Mouse (Mus musculus): Measurements from ENCODE around the gene Rheb. TPM values are rescaled to one million over a fixed set of nuclear protein-coding genes. Genes with fewer than 3 reads are reported as not detected.
"Not testable (repeated sequence)": the region's sequence is repeated elsewhere in the genome, so short reads cannot be mapped to it uniquely, and the experiment has no call there.

Gene Rheb
- total RNA-seq, 1 experiment, result 45.6 TPM

- TF ChIP-seq CHD2 (IDR thresholded peaks at IDR 0.05; ENCODE audit: low read depth, low read length), result no peak
- TF ChIP-seq MAFK (IDR thresholded peaks at IDR 0.05; ENCODE audit: insufficient read depth, low read depth, low read length), result no peak
- TF ChIP-seq ZC3H11A (IDR thresholded peaks at IDR 0.05; ENCODE audit: borderline replicate concordance, low read depth, low read length), result no peak
- TF ChIP-seq HCFC1 (IDR thresholded peaks at IDR 0.05; ENCODE audit: borderline replicate concordance, insufficient read depth, low read length), result no peak
- TF ChIP-seq ZNF384 (IDR thresholded peaks at IDR 0.05; ENCODE audit: low read depth, low read length), result no peak
- no peak for DNase-seq (ENCODE audit: low read depth, low spot score)
- in situ Hi-C loops (cut with MboI; ENCODE audit: low sequenced_read_pairs in 2 of 2, unreplicated experiment in 2 of 2), result no loop called here
- H3K36me3 ChIP-seq (ENCODE audit: control insufficient read depth, insufficient read depth, low read length, poor library complexity, severe bottlenecking), result no peaks in the 10 kb centered on the region
- no peak overlapping the region for H3K9ac ChIP-seq (ENCODE audit: insufficient read depth, low read depth, low read length, poor library complexity, severe bottlenecking)
- no peak overlapping the region for H3K4me3 ChIP-seq (ENCODE audit: insufficient read depth in 1 of 2, low read depth in 1 of 2, low read length in 2 of 2, poor library complexity in 1 of 2, severe bottlenecking in 1 of 2)
- H3K4me1 ChIP-seq (ENCODE audit: control insufficient read depth in 2 of 2, insufficient read depth in 2 of 2, low read length in 2 of 2, poor library complexity in 1 of 2), result peaks cover 5 to 6% of the 10 kb centered on the region in 2 experiments; a peak in 1 of 4 replicates
- H3K9me3 ChIP-seq (ENCODE audit: control insufficient read depth, insufficient read depth, low read depth, low read length), result no peaks in the 10 kb centered on the region
- no peak overlapping the region for H3K27ac ChIP-seq (ENCODE audit: insufficient read depth, low read depth, low read length, poor library complexity, severe bottlenecking)
These were observed 16.2 kb downstream of the Rheb start for GRCm38 (mm10) chr5:24826056-24826770.

- Histone ChIP-seq H3K9ac (ENCODE audit: insufficient read depth, low read depth, low read length, poor library complexity, severe bottlenecking) (no peak overlapping the region), H3K9me3 (ENCODE audit: control insufficient read depth, insufficient read depth, low read depth, low read length) (no peaks in the 10 kb centered on the region), H3K4me1 (ENCODE audit: control insufficient read depth in 2 of 2, insufficient read depth in 2 of 2, low read length in 2 of 2, poor library complexity in 1 of 2) (peaks cover 3 to 7% of the 10 kb centered on the region in 2 experiments; a peak in 1 of 4 replicates), H3K36me3 (ENCODE audit: control insufficient read depth, insufficient read depth, low read length, poor library complexity, severe bottlenecking) (no peaks in the 10 kb centered on the region), H3K27ac (ENCODE audit: insufficient read depth, low read depth, low read length, poor library complexity, severe bottlenecking) (no peak overlapping the region), H3K4me3 (ENCODE audit: insufficient read depth in 1 of 2, low read depth in 1 of 2, low read length in 2 of 2, poor library complexity in 1 of 2, severe bottlenecking in 1 of 2) (no peak overlapping the region)
- no peak for DNase-seq (ENCODE audit: low read depth, low spot score)
- in situ Hi-C loops (cut with MboI; ENCODE audit: low sequenced_read_pairs in 2 of 2, unreplicated experiment in 2 of 2), result no loop called here
- TF ChIP-seq ZNF384 (IDR thresholded peaks at IDR 0.05; ENCODE audit: low read depth, low read length), result no peak
- no peak for TF ChIP-seq HCFC1 (IDR thresholded peaks at IDR 0.05; ENCODE audit: borderline replicate concordance, insufficient read depth, low read length)
- no peak for TF ChIP-seq CHD2 (IDR thresholded peaks at IDR 0.05; ENCODE audit: low read depth, low read length)
- TF ChIP-seq ZC3H11A (IDR thresholded peaks at IDR 0.05; ENCODE audit: borderline replicate concordance, low read depth, low read length), result no peak
- no peak for TF ChIP-seq MAFK (IDR thresholded peaks at IDR 0.05; ENCODE audit: insufficient read depth, low read depth, low read length)
These were observed 16.9 kb downstream of the Rheb start for GRCm38 (mm10) chr5:24825365-24826055.

GRCm38 (mm10) chr5:24823864-24824405 is 18.5 kb downstream of the Rheb start:
- in situ Hi-C loops (cut with MboI; ENCODE audit: low sequenced_read_pairs in 2 of 2, unreplicated experiment in 2 of 2), result no loop called here
- Histone ChIP-seq H3K4me3 (ENCODE audit: insufficient read depth in 1 of 2, low read depth in 1 of 2, low read length in 2 of 2, poor library complexity in 1 of 2, severe bottlenecking in 1 of 2) (no peak overlapping the region), H3K27ac (ENCODE audit: insufficient read depth, low read depth, low read length, poor library complexity, severe bottlenecking) (no peak overlapping the region), H3K4me1 (ENCODE audit: control insufficient read depth in 2 of 2, insufficient read depth in 2 of 2, low read length in 2 of 2, poor library complexity in 1 of 2) (peaks cover 4 to 6% of the 10 kb centered on the region in 2 experiments; a peak in 1 of 4 replicates), H3K9ac (ENCODE audit: insufficient read depth, low read depth, low read length, poor library complexity, severe bottlenecking) (no peak overlapping the region), H3K36me3 (ENCODE audit: control insufficient read depth, insufficient read depth, low read length, poor library complexity, severe bottlenecking) (peaks cover 4% of the 10 kb centered on the region; the same call in 1 of the 2 replicates), H3K9me3 (ENCODE audit: control insufficient read depth, insufficient read depth, low read depth, low read length) (no peaks in the 10 kb centered on the region)
- TF ChIP-seq CHD2 (IDR thresholded peaks at IDR 0.05; ENCODE audit: low read depth, low read length) (no peak), MAFK (IDR thresholded peaks at IDR 0.05; ENCODE audit: insufficient read depth, low read depth, low read length) (no peak), HCFC1 (IDR thresholded peaks at IDR 0.05; ENCODE audit: borderline replicate concordance, insufficient read depth, low read length) (no peak), ZNF384 (IDR thresholded peaks at IDR 0.05; ENCODE audit: low read depth, low read length) (no peak), ZC3H11A (IDR thresholded peaks at IDR 0.05; ENCODE audit: borderline replicate concordance, low read depth, low read length) (no peak)
- no peak for DNase-seq (ENCODE audit: low read depth, low spot score)

- peaks cover 7% of the 10 kb centered on the region; the same call in 1 of the 2 replicates for H3K36me3 ChIP-seq (ENCODE audit: control insufficient read depth, insufficient read depth, low read length, poor library complexity, severe bottlenecking)
- DNase-seq (ENCODE audit: low read depth, low spot score), result no peak
- in situ Hi-C loops (cut with MboI; ENCODE audit: low sequenced_read_pairs in 2 of 2, unreplicated experiment in 2 of 2), result no loop called here
- H3K27ac ChIP-seq (ENCODE audit: insufficient read depth, low read depth, low read length, poor library complexity, severe bottlenecking), result no peak overlapping the region
- peaks cover 4 to 6% of the 10 kb centered on the region in 2 experiments; a peak in 1 of 4 replicates for H3K4me1 ChIP-seq (ENCODE audit: control insufficient read depth in 2 of 2, insufficient read depth in 2 of 2, low read length in 2 of 2, poor library complexity in 1 of 2)
- H3K9me3 ChIP-seq (ENCODE audit: control insufficient read depth, insufficient read depth, low read depth, low read length), result no peaks in the 10 kb centered on the region
- no peak for TF ChIP-seq CHD2 (IDR thresholded peaks at IDR 0.05; ENCODE audit: low read depth, low read length)
- no peak for TF ChIP-seq HCFC1 (IDR thresholded peaks at IDR 0.05; ENCODE audit: borderline replicate concordance, insufficient read depth, low read length)
- no peak for TF ChIP-seq MAFK (IDR thresholded peaks at IDR 0.05; ENCODE audit: insufficient read depth, low read depth, low read length)
- no peak for TF ChIP-seq ZC3H11A (IDR thresholded peaks at IDR 0.05; ENCODE audit: borderline replicate concordance, low read depth, low read length)
- no peak for TF ChIP-seq ZNF384 (IDR thresholded peaks at IDR 0.05; ENCODE audit: low read depth, low read length)
- no peak overlapping the region for H3K4me3 ChIP-seq (ENCODE audit: insufficient read depth in 1 of 2, low read depth in 1 of 2, low read length in 2 of 2, poor library complexity in 1 of 2, severe bottlenecking in 1 of 2)
- no peak overlapping the region for H3K9ac ChIP-seq (ENCODE audit: insufficient read depth, low read depth, low read length, poor library complexity, severe bottlenecking)
These were observed 19.6 kb downstream of the Rheb start for GRCm38 (mm10) chr5:24822781-24823180.

GRCm38 (mm10) chr5:24822231-24822630 is 20.2 kb downstream of the Rheb start:
- H3K27ac ChIP-seq (ENCODE audit: insufficient read depth, low read depth, low read length, poor library complexity, severe bottlenecking); H3K9me3 ChIP-seq (ENCODE audit: control insufficient read depth, insufficient read depth, low read depth, low read length); H3K4me1 ChIP-seq (ENCODE audit: control insufficient read depth in 2 of 2, insufficient read depth in 2 of 2, low read length in 2 of 2, poor library complexity in 1 of 2); DNase-seq (ENCODE audit: low read depth, low spot score); in situ Hi-C loops (cut with MboI; ENCODE audit: low sequenced_read_pairs in 2 of 2, unreplicated experiment in 2 of 2); H3K36me3 ChIP-seq (ENCODE audit: control insufficient read depth, insufficient read depth, low read length, poor library complexity, severe bottlenecking); H3K4me3 ChIP-seq (ENCODE audit: insufficient read depth in 1 of 2, low read depth in 1 of 2, low read length in 2 of 2, poor library complexity in 1 of 2, severe bottlenecking in 1 of 2); H3K9ac ChIP-seq (ENCODE audit: insufficient read depth, low read depth, low read length, poor library complexity, severe bottlenecking): not testable (repeated sequence)
